Mouse (Mus musculus): ENCODE data around the gene Ccdc170. TPM values are rescaled to one million over a fixed set of nuclear protein-coding genes. Genes with fewer than 3 reads are reported as not detected.

Gene Ccdc170
- polyA plus RNA-seq, 1 experiment from 2014 or later: 0.10 TPM

GRCm38 (mm10) chr10:4611386-4612155 is 129.3 kb downstream of the Ccdc170 start, which contains the start of gene Esr1:
TSS of gene Esr1 (plus strand) at chr10:4611593.
- DNase-seq (ENCODE audit: low spot score): no peak
- Histone ChIP-seq H3K27ac (replicated peaks) (no peak within 1 kb of the TSS), H3K9me3 (no peaks in the 10 kb centered on the region; the same call in 1 of the 2 replicates), H3K36me3 (replicated peaks) (no peaks in the 10 kb centered on the region), H3K4me1 (peaks cover 7% of the 10 kb centered on the region; the same call in 1 of the 2 replicates), H3K27me3 (replicated peaks; ENCODE audit: low read depth, poor library complexity, severe bottlenecking) (no peaks in the 10 kb centered on the region), H3K4me3 (no peak within 1 kb of the TSS)
- WGBS: 49% methylated on average over 13 of the region's 13 CpGs

Other genes starting within 250 kb of the Ccdc170 start
- 22.1 and 24.3 TPM in 2 replicates for gene Akap12, start 216.1 kb upstream of the Ccdc170 start, polyA plus RNA-seq (2016; fragmentation: Nextera tagmentation; extraction: Ambion mirVana)
- 18.8 and 22.7 TPM in 2 replicates for gene Zbtb2, start 94.4 kb upstream of the Ccdc170 start, polyA plus RNA-seq (2016; fragmentation: Nextera tagmentation; extraction: Ambion mirVana)
- gene Rmnd1, start 50.1 kb upstream of the Ccdc170 start, polyA plus RNA-seq (2016; fragmentation: Nextera tagmentation; extraction: Ambion mirVana): 46.5 and 52.5 TPM in 2 replicates
- gene Armt1, start 50.0 kb upstream of the Ccdc170 start, polyA plus RNA-seq (2016; fragmentation: Nextera tagmentation; extraction: Ambion mirVana): 27.4 and 29.5 TPM in 2 replicates
- 0.07 TPM in 1 of 2 replicates, not detected in the other for gene Esr1, start 129.1 kb downstream of the Ccdc170 start, polyA plus RNA-seq (2016; fragmentation: Nextera tagmentation; extraction: Ambion mirVana)